Mouse (Mus musculus): ENCODE measurements around the gene Cdh5. TPM values are rescaled to one million over a fixed set of nuclear protein-coding genes. Genes with fewer than 3 reads are reported as not detected.
"Not testable (repeated sequence)": the region's sequence is repeated elsewhere in the genome, so short reads cannot be mapped to it uniquely, and the experiment has no call there.

Gene Cdh5
- polyA plus RNA-seq (2015; fragmentation: Nextera tagmentation; extraction: Ambion mirVana) = 6.0 and 8.0 TPM in 2 replicates

GRCm38 (mm10) chr8:104101415-104101814 is at the start of gene Cdh5:
Cdh5 (plus strand) TSS chr8:104101625.
- Histone ChIP-seq H3K4me1 (replicated peaks) (peaks cover 30% of the 10 kb centered on the region), H3K9ac (peak within 1 kb of the TSS; percentile 33; the same call in 1 of the 2 replicates), H3K27ac (no peak within 1 kb of the TSS), H3K36me3 (no peaks in the 10 kb centered on the region), H3K27me3 (no peaks in the 10 kb centered on the region), H3K4me3 (replicated peaks) (peak within 1 kb of the TSS; percentile 21), H3K9me3 (replicated peaks) (no peaks in the 10 kb centered on the region), H3K4me2 (no peak within 1 kb of the TSS)
- WGBS (ENCODE audit: insufficient replicate concordance) = 24% methylated on average over 8 of the region's 8 CpGs
- no peak for DNase-seq
- peak; percentile 27; the same call in 1 of the 2 replicates for ATAC-seq (ENCODE audit: low read depth)

GRCm38 (mm10) chr8:104059922-104060321 is 41.5 kb upstream of the Cdh5 start:
- no peaks in the 10 kb centered on the region for H3K36me3 ChIP-seq
- no peak overlapping the region for H3K4me2 ChIP-seq
- no peaks in the 10 kb centered on the region for H3K4me1 ChIP-seq (replicated peaks)
- ATAC-seq (ENCODE audit: low read depth) = no peak
- H3K9ac ChIP-seq = no peak overlapping the region
- no peaks in the 10 kb centered on the region for H3K27me3 ChIP-seq
- H3K9me3 ChIP-seq (replicated peaks) = no peaks in the 10 kb centered on the region
- DNase-seq = no peak
- no peak overlapping the region for H3K4me3 ChIP-seq (replicated peaks)
- 50% methylated on average over 5 of the region's 5 CpGs for WGBS (ENCODE audit: insufficient replicate concordance)
- H3K27ac ChIP-seq = no peak overlapping the region

GRCm38 (mm10) chr8:104060446-104060845 is 41.0 kb upstream of the Cdh5 start:
- H3K27me3 ChIP-seq = no peaks in the 10 kb centered on the region
- ATAC-seq (ENCODE audit: low read depth) (no peak), DNase-seq (no peak)
- H3K9ac ChIP-seq = no peak overlapping the region
- H3K4me2 ChIP-seq = no peak overlapping the region
- 64% methylated on average over 7 of the region's 7 CpGs for WGBS (ENCODE audit: insufficient replicate concordance)
- H3K4me1 ChIP-seq (replicated peaks) = no peaks in the 10 kb centered on the region
- no peak overlapping the region for H3K27ac ChIP-seq
- no peak overlapping the region for H3K4me3 ChIP-seq (replicated peaks)
- H3K36me3 ChIP-seq = no peaks in the 10 kb centered on the region
- no peaks in the 10 kb centered on the region for H3K9me3 ChIP-seq (replicated peaks)

GRCm38 (mm10) chr8:104061048-104061988 is 40.1 kb upstream of the Cdh5 start:
- ATAC-seq (ENCODE audit: low read depth) (no peak), DNase-seq (no peak)
- no peaks in the 10 kb centered on the region for H3K36me3 ChIP-seq
- no peak overlapping the region for H3K4me3 ChIP-seq (replicated peaks)
- H3K9ac ChIP-seq = no peak overlapping the region
- H3K27ac ChIP-seq = no peak overlapping the region
- H3K4me1 ChIP-seq (replicated peaks) = no peaks in the 10 kb centered on the region
- no peak overlapping the region for H3K4me2 ChIP-seq
- 53% methylated on average over 6 of the region's 6 CpGs for WGBS (ENCODE audit: insufficient replicate concordance)
- no peaks in the 10 kb centered on the region for H3K27me3 ChIP-seq
- no peaks in the 10 kb centered on the region for H3K9me3 ChIP-seq (replicated peaks)

DNA sequence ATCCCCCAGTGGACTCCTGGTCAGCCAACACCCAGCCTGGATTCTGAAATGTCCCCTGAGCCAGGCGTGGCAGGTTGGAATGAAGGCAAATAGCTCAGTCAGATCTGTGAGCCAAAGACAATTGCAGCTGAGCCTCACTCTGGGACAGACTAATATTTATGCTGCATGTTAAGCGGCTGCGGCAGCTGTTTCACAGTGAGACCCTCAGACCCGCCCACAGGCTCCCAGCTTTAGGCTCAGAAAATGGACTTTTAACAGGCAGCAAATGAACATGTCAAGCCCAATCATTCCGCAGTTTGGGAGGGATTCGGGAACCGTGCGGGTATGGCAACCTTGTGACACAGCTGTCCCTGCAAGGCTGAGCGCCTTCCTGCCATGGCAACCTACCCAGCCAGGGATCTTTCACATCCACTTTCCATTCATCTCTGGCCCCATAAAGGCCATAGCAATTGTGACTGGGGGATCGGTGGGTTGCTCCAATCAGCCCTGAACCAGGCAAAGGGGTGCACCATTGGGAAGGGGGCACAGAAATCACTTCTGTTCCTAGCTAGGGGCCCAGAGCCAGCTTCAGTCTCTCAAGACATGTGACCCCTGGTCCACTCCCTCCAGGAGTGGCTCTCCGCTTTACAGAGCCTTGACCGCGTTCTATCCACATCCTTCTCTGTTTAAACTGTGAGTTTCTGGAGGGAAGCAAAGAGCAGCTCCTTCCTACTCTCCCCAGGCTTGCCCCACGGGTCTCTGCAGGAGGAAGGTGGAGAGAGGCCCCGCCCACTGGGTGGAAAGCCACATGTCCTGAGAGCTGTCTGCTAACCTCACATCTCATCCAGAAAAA is 39.2 kb upstream of the Cdh5 start:
- no peak overlapping the region for H3K9ac ChIP-seq
- ATAC-seq (ENCODE audit: low read depth) = no peak
- DNase-seq = no peak
- H3K36me3 ChIP-seq = no peaks in the 10 kb centered on the region
- no peaks in the 10 kb centered on the region for H3K9me3 ChIP-seq (replicated peaks)
- H3K27me3 ChIP-seq = no peaks in the 10 kb centered on the region
- H3K27ac ChIP-seq = no peak overlapping the region
- 68% methylated on average over 15 of the region's 15 CpGs for WGBS (ENCODE audit: insufficient replicate concordance)
- no peak overlapping the region for H3K4me2 ChIP-seq
- no peak overlapping the region for H3K4me3 ChIP-seq (replicated peaks)
- H3K4me1 ChIP-seq (replicated peaks) = no peaks in the 10 kb centered on the region

DNA sequence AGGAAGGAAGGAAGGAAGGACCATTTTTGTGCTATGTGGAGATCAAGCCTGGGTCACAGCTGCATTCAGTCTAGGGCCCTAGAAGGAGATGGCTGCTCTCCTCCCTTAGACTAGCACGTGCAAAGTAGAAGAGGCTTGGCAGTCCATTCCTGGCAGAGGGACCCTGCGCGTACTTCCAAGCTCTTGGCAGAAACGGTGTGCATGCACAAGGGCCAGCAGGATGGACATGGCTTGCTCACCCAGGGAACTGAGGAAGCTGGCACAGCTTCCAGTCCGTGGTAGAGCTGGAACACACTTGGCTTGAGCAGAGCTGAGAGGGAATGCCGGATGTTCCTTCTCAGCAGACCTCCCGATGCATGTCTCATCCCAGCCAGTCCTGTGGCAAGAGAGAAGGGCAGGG is 36.2 kb upstream of the Cdh5 start:
- WGBS (ENCODE audit: insufficient replicate concordance) = 74% methylated on average over 7 of the region's 7 CpGs
- no peak for ATAC-seq (ENCODE audit: low read depth)
- no peaks in the 10 kb centered on the region for H3K36me3 ChIP-seq
- no peaks in the 10 kb centered on the region for H3K9me3 ChIP-seq (replicated peaks)
- no peak overlapping the region for H3K9ac ChIP-seq
- no peak overlapping the region for H3K4me3 ChIP-seq (replicated peaks)
- no peak overlapping the region for H3K4me2 ChIP-seq
- H3K4me1 ChIP-seq (replicated peaks) = no peaks in the 10 kb centered on the region
- no peak overlapping the region for H3K27ac ChIP-seq
- H3K27me3 ChIP-seq = no peaks in the 10 kb centered on the region
- DNase-seq = no peak

- H3K9ac ChIP-seq = no peak overlapping the region
- no peaks in the 10 kb centered on the region for H3K36me3 ChIP-seq
- H3K4me1 ChIP-seq (replicated peaks) = no peaks in the 10 kb centered on the region
- 70% methylated on average over 9 of the region's 9 CpGs for WGBS (ENCODE audit: insufficient replicate concordance)
- no peaks in the 10 kb centered on the region for H3K9me3 ChIP-seq (replicated peaks)
- DNase-seq (no peak), ATAC-seq (ENCODE audit: low read depth) (no peak)
- no peak overlapping the region for H3K4me3 ChIP-seq (replicated peaks)
- no peak overlapping the region for H3K27ac ChIP-seq
- no peak overlapping the region for H3K4me2 ChIP-seq
- H3K27me3 ChIP-seq = no peaks in the 10 kb centered on the region
These were observed 35.4 kb upstream of the Cdh5 start for GRCm38 (mm10) chr8:104065906-104066518.

GRCm38 (mm10) chr8:104067390-104067925 is 34.0 kb upstream of the Cdh5 start:
- H3K4me3 ChIP-seq (replicated peaks) = no peak overlapping the region
- no peaks in the 10 kb centered on the region for H3K27me3 ChIP-seq
- ATAC-seq (ENCODE audit: low read depth) = no peak
- H3K27ac ChIP-seq = no peak overlapping the region
- no peak overlapping the region for H3K4me2 ChIP-seq
- no peaks in the 10 kb centered on the region for H3K9me3 ChIP-seq (replicated peaks)
- DNase-seq = no peak
- H3K9ac ChIP-seq = no peak overlapping the region
- 76% methylated on average over 12 of the region's 12 CpGs for WGBS (ENCODE audit: insufficient replicate concordance)
- H3K36me3 ChIP-seq = no peaks in the 10 kb centered on the region
- H3K4me1 ChIP-seq (replicated peaks) = no peaks in the 10 kb centered on the region

- 56% methylated on average over 15 of the region's 15 CpGs for WGBS (ENCODE audit: insufficient replicate concordance)
- no peaks in the 10 kb centered on the region for H3K4me1 ChIP-seq (replicated peaks)
- no peak for ATAC-seq (ENCODE audit: low read depth)
These were observed 32.9 kb upstream of the Cdh5 start for GRCm38 (mm10) chr8:104068421-104069035.

DNA sequence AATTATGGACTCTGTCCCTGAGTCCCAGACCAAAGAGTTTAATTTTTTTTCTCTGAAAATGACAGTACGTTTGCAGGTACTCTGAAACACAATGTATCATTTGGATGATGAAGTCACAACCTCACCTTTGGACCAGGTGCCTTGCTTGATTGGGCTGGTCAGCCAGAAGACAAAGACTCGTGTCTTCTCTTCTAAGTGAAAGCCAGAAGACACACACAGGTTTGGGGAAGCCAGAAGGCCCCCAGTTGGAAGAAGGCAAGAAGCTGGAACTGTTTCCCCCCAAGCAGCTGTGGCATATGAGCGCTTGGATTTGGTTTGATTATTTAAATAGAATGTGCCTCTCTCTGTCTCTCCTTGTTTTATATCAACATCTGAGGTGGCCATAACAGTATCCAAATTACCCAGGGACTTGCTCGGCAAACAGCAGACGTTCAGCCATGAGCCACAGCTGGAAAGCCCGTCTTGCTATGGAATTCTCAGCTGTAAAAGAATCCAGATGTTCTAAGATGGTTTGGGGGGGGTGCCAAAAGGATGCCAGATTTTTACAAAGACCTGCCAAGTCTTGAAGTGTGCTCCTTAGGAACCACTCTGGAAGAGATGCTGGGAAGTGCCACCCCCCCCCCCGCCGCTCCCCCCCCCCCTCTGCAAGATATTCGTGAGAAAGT is 31.1 kb upstream of the Cdh5 start:
- H3K9me3 ChIP-seq (replicated peaks); DNase-seq; H3K4me1 ChIP-seq (replicated peaks); H3K27ac ChIP-seq; H3K4me3 ChIP-seq (replicated peaks); H3K4me2 ChIP-seq; ATAC-seq (ENCODE audit: low read depth); H3K36me3 ChIP-seq; H3K27me3 ChIP-seq; H3K9ac ChIP-seq: not testable (repeated sequence)
- 65% methylated on average over 9 of the region's 9 CpGs for WGBS (ENCODE audit: insufficient replicate concordance)

More at GRCm38 (mm10) chr8:104068421-104069035, 32.9 kb upstream of the Cdh5 start:
- no peak overlapping the region for H3K27ac ChIP-seq
- no peak overlapping the region for H3K4me3 ChIP-seq (replicated peaks)
- H3K27me3 ChIP-seq = no peaks in the 10 kb centered on the region
- DNase-seq = peak; percentile 9
- no peaks in the 10 kb centered on the region for H3K36me3 ChIP-seq
- no peak overlapping the region for H3K4me2 ChIP-seq
- no peak overlapping the region for H3K9ac ChIP-seq
- no peaks in the 10 kb centered on the region for H3K9me3 ChIP-seq (replicated peaks)
